Mouse (Mus musculus) adrenal gland, adult (tissue): ENCODE data around the gene Enthd1.

ENCODE experiments used
- DNase-seq, 2 experiments: peaks; one replicate each; pipeline ENCODE4 v3.0.0; 2022 to 2023; ENCODE audit warnings: low spot score in 1 of 2; ENCODE audit not compliant: inconsistent age in 2 of 2

Gene Enthd1

DNA sequence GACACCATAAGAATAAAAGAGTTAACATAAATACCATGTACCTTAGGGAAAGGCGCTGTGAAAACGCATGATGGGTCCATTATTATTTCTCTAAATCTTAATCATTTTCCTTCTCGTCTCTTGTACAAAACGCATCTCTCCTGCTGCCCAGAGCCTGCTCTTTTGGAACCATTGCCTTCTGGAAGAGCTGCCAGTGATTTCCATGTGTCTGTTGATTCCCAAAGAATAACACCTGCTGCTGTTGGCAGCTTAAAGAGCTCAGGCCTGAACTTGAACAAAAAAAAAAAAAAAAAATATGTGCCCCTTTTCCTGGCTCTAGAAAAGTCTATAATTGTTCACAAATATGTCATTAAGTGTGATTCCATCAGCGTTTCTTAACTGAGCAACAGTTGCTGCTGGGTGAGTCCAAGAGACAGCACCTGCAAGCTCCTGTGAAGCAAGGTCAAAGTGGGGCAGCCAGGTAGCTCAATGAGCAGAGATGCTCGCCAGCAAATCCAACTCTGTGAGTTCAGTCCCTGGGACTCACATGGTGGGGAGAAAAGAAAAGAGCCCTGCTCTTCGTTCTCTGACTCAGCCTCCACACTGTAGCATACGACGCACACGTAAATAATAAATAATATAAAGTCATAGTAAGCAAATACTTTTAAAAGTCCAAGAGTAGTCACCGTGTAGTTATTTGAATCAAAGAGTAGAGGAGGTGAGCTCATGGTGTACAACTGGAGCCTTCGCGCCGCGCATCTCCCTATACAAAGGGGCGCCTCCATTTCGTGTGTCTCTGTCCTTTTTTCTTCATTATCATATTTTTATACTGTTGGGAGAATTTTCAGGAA, 9.5 kb upstream of the Enthd1 start:
- DNase-seq = no peak

- no peak for DNase-seq
Observed at GRCm38 (mm10) chr15:80572811-80573520, 8.0 kb upstream of the Enthd1 start.

DNA sequence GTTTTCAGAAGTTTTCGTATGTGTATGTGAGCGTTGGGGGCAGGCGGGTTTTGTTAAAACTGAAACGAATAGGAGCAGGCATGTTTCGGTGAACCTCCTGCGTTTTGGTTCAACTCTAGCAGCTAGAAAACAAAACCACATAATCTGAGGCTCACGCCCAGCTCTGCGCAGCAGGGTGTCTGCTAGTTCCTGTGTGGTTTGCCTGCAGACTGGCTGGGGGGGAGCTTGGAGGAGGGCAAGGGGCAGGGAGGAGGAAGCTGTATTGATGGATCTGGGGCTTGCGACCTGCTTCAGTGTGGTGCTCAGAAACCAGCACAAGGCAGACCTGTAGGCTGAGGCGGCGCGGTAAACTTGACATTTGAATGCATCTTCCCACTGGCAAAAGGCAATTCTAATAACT, 7.3 kb upstream of the Enthd1 start, which contains the start of gene Grap2:
Gene Grap2, plus strand, starts transcription at position 304 of the 400 bp plus-strand sequence.
- DNase-seq = peak in 1 of 2 experiments; percentile 10

GRCm38 (mm10) chr15:80571611-80572010, 6.7 kb upstream of the Enthd1 start:
- no peak for DNase-seq

GRCm38 (mm10) chr15:80570226-80570625, 5.3 kb upstream of the Enthd1 start:
- no peak for DNase-seq

DNA sequence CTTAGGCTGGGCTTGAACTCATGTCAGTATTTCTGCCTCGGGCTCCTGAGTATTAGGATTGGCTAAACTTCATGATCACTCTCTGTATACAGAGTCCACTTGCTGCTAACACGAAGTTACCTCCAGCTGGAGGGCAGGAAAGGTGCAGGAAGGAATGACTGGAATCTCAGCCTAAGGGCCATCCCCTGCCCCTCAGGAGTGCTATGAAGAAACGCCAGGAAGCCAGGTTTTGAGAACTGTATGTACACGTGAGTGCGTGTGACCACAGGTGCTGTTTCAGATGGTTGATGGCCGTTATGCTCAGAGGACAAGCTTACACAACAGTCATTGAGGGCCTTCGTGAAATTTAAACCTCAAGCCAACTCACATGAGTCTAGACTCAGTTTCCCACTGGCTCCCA, 4.2 kb upstream of the Enthd1 start:
- DNase-seq = no peak

DNA sequence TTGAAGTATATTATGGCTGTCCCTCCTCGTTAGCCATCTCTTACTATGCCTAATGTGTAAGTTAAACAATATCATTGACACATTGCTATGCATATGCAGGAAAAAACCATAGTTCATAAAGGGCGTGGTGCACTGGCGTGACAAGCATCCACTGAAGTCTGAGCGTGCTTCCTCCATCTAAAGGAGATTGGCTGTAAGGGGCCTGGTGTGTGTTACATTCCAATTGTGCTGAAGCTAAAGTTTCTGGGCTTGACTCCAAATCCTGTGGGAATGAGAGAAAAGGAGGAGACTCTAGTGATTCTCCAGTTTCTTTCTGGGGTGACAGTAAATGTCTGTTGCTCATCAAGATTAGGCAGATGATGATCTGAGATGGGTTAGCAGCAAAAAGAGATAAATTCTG, 2.8 kb upstream of the Enthd1 start:
- DNase-seq = no peak

DNA sequence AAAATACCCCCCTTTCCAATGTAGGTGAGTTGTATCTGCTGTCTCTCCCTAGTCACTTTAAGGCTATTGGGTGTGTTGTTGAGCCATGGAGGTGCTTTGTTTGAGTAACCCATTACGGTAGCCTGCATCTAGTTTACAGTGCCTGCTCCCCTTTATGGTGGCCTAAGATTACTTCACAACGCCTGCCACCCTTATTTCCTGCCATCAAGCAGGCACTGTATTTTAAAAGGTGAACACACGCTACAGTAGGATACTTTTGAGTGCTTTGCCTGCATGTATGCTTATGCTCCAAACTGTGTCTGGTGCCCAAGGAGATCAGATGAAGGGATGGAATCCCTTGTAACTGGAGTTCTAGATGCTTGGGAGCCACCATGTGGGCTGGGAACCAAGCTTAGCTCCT, 2.2 kb upstream of the Enthd1 start:
- no peak for DNase-seq

DNA sequence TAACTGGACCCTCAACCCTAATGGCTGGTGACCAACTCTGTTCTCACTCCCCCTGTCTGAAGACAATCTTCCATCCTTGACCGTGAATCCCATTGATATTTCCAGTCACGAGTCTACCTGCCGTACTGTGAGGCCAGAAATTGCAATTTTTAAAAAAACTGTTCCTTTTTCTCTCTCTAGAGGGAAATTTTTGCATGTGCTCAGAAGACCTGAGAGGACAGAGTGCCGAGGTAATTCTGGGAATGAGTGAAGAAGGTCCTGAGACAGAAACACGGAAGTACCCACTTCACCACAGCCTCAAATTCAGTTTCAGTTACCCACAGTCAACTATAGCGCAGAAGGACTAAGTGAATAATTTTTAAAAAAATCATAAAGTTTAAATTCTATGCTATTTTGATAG, 1.7 kb upstream of the Enthd1 start:
- no peak for DNase-seq

DNA sequence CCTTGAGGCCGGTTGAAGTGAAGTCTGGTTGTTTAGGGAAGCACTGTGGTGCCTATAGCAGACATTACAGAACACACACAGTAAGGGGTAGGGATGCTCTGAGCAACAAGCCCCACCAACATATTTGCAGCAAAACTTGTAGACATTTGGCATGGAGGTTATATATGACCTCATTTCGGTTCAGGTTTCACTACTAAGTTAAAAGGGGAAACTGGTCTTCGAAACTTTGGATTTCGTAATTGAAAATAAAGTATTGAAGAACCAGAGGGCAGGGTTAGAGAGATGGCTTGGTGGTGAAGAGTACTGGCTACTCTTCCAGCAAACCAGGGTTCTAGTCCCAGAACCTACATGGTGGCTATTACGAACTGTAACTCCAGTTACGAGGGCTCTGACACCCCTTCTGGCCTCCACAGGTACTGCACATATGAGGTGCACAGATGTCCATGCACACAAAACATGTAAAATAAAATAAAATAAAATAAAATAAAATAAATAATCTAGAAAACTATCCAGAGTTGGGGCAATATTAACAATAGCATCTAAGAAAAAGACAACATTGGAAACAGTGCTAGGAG, 1.2 kb downstream of the Enthd1 start:
- DNase-seq = no peak

- no peak for DNase-seq
Observed at GRCm38 (mm10) chr15:80562446-80562845, 2.5 kb downstream of the Enthd1 start.

- DNase-seq = peak; percentile 57 to 83
Observed at GRCm38 (mm10) chr15:80560646-80561580, 4.0 kb downstream of the Enthd1 start.

GRCm38 (mm10) chr15:80559978-80560377, 5.0 kb downstream of the Enthd1 start:
- no peak for DNase-seq

GRCm38 (mm10) chr15:80559534-80559933, 5.4 kb downstream of the Enthd1 start:
- no peak for DNase-seq

DNA sequence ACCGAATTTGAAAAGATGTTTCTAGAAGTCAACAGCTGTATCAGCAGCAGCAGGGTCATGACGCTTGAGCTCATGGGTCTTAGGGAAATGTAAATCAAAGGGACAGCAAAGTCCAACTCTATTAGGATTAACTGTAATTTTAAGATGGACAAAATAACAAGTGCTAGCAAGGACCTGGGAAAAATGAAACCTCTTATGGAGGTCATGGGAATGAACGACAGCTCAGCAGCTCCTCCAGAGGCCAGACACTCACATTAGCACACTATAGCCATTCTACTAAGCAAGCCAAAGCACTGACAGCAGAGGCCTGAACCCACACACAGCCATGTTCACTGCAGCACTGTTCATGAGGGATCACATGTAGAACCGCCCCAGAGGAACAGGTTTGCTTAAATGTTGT, 7.2 kb downstream of the Enthd1 start:
- DNase-seq = no peak

- no peak for DNase-seq
Observed at GRCm38 (mm10) chr15:80556021-80556420, 8.9 kb downstream of the Enthd1 start.

- DNase-seq = no peak
Observed at GRCm38 (mm10) chr15:80554860-80555822, 9.8 kb downstream of the Enthd1 start.

- DNase-seq = no peak
Observed at GRCm38 (mm10) chr15:80545430-80545829, 19.5 kb downstream of the Enthd1 start.

GRCm38 (mm10) chr15:80544115-80544514, 20.8 kb downstream of the Enthd1 start:
- DNase-seq = no peak
